Mouse (Mus musculus) intestine, embryonic 14.5 days (tissue): ENCODE results near the gene Gm14569. TPM values are rescaled to one million over a fixed set of nuclear protein-coding genes. Genes with fewer than 3 reads are reported as not detected.

Experiments used
- ATAC-seq: fragments of 200-750 bp; cut with Nextera tagmentation; replicated peaks from 2 replicates; pipeline ENCODE4 v1.8.0; 2017; ENCODE audit warnings: low read depth, moderate number of reproducible peaks, moderate TSS enrichment, moderate library complexity; ENCODE audit not compliant: low FRiP score, low TSS enrichment
- DNase-seq: peaks from one replicate; pipeline ENCODE4 v3.0.0-alpha.2; 2018; ENCODE audit warnings: low spot score
- H3K27ac ChIP-seq: fragments of 300-500 bp; sonication (generic); 2 replicates; pipeline ENCODE4 v1.5.1; 2014; ENCODE audit warnings: low read depth, mild to moderate bottlenecking, control low read depth
- H3K27me3 ChIP-seq: fragments of 300-500 bp; sonication (generic); replicated peaks from 2 replicates; pipeline ENCODE4 v1.6.1; 2014; ENCODE audit warnings: low read length, control low read depth; ENCODE audit not compliant: control insufficient read depth, insufficient read depth
- H3K36me3 ChIP-seq: fragments of 300-500 bp; sonication (generic); 2 replicates; pipeline ENCODE4 v1.6.1; 2014; ENCODE audit warnings: low read length, control low read depth; ENCODE audit not compliant: control insufficient read depth, insufficient read depth
- H3K4me1 ChIP-seq: fragments of 300-500 bp; sonication (generic); replicated peaks from 2 replicates; pipeline ENCODE4 v1.6.1; 2014; ENCODE audit warnings: low read length, control low read depth, mixed read lengths; ENCODE audit not compliant: control insufficient read depth, insufficient read depth
- H3K4me2 ChIP-seq: fragments of 300-500 bp; sonication (generic); 2 replicates; pipeline ENCODE4 v1.6.1; 2014; ENCODE audit warnings: low read length
- H3K4me3 ChIP-seq: fragments of 300-500 bp; sonication (generic); 2 replicates; pipeline ENCODE4 v1.5.1; 2014; ENCODE audit warnings: low read depth, low read length, control low read depth, mixed read lengths
- H3K9ac ChIP-seq: fragments of 300-500 bp; sonication (generic); 2 replicates; pipeline ENCODE4 v1.6.1; 2014; ENCODE audit warnings: mild to moderate bottlenecking, low read length
- H3K9me3 ChIP-seq: fragments of 300-500 bp; sonication (generic); 2 replicates; pipeline ENCODE4 v1.6.1; 2016; ENCODE audit warnings: low read length, control low read depth; ENCODE audit not compliant: control insufficient read depth
- WGBS: fragments of 180-500 bp; shearing (Covaris S2); extraction: QIAGEN DNeasy Blood & Tissue Kit; methylation state at CpG from one replicate; pipeline ENCODE4 v1.1.7; 2014; 5-methylcytosine and 5-hydroxymethylcytosine counted together
- polyA plus RNA-seq: library from polyadenylated mRNA; unstranded; fragments of >200 nt; fragmentation: Nextera tagmentation; extraction: Ambion mirVana; gene quantifications from 2 replicates; pipeline ENCODE4 v1.2.1, GENCODE M21; 2014

Gene Gm14569
- polyA plus RNA-seq, 1 experiment from 2014 or later = not detected

DNA sequence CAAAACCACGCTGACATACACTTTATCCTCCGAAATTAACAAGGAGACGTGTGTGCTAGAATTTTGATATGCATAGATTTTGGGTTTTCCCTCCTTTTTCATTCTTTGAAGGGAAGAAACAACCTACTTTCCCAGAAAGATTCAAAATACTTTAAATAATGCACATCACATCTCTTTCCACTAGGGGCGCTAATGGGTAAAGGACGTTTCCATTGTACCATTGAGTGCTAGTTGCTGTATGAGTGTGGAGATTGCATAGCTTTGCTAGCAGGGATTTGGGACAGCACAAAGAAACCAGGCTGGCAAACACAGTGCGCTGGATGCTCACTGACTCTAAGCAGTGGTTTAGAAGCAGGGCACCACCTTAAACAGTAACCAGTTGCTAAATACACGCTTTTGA lies 3.6 kb downstream of the Gm14569 start:
- Histone ChIP-seq H3K27ac (no peak overlapping the region), H3K9me3 (no peaks in the 10 kb centered on the region), H3K27me3 (no peaks in the 10 kb centered on the region), H3K36me3 (no peaks in the 10 kb centered on the region), H3K4me3 (no peak overlapping the region), H3K4me2 (no peak overlapping the region), H3K9ac (no peak overlapping the region), H3K4me1 (no peaks in the 10 kb centered on the region)
- DNase-seq (no peak), ATAC-seq (no peak)
- WGBS = 45% methylated on average over 7 of the region's 7 CpGs

DNA sequence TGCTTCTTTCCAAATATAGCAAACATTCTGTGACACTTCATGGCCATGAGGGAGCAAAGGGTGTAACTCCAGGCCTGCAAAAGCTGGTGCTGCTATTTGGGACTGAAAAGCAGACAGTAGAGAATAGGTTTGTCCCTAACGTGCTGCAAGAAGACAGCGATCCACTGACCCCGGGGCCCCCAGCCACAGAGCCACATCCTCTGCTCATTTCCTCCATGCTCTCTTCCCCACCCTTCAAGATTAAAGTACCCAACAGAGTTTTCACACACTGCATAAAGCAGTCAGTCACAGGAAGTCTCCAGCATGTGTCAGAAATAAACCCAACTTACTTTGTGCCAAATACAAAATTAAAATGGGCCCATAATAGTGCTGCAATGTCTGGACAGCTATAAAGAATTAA lies 16.8 kb downstream of the Gm14569 start:
- Histone ChIP-seq H3K4me1 (no peaks in the 10 kb centered on the region), H3K9ac (no peak overlapping the region), H3K9me3 (no peaks in the 10 kb centered on the region), H3K27ac (no peak overlapping the region), H3K4me2 (no peak overlapping the region), H3K36me3 (no peaks in the 10 kb centered on the region), H3K27me3 (no peaks in the 10 kb centered on the region), H3K4me3 (no peak overlapping the region)
- ATAC-seq (no peak), DNase-seq (no peak)
- 88% methylated on average over 3 of the region's 3 CpGs for WGBS

DNA sequence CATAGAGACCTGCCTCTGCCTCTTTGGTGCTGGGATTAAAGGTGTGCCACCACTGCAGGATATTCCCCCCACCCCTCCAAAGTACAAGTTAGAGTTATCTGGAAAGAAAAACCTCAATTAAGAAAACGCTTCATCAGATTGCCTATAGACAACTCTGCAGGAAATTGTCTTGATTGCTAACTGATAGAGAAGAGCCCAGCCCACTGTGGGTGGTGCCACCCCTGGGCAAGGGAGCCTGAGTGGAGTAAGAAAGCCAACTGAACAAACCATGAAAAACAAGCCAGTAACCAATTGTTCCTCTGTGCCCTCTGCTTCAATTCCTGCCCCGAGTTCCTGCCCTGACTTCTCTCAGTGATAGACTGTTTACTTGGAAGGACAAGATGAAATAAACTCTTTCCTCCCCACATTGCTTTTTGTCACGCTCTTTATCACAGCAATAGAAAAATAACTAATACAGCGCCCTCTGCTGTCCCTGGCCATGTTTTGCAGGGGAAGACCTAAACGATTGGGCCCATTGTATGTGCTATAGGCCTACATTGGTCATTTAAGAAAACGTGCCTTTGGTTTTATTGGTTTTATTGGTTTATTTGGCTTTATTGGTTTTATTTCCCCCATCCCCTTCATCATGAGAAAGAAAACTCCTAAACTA lies 17.4 kb downstream of the Gm14569 start:
- H3K9ac ChIP-seq = no peak overlapping the region
- no peaks in the 10 kb centered on the region for H3K4me1 ChIP-seq
- WGBS = 53% methylated on average over 6 of the region's 6 CpGs
- no peak overlapping the region for H3K4me2 ChIP-seq
- no peak for DNase-seq
- no peaks in the 10 kb centered on the region for H3K27me3 ChIP-seq
- H3K4me3 ChIP-seq = no peak overlapping the region
- no peak overlapping the region for H3K27ac ChIP-seq
- no peaks in the 10 kb centered on the region for H3K9me3 ChIP-seq
- ATAC-seq = no peak
- H3K36me3 ChIP-seq = no peaks in the 10 kb centered on the region

DNA sequence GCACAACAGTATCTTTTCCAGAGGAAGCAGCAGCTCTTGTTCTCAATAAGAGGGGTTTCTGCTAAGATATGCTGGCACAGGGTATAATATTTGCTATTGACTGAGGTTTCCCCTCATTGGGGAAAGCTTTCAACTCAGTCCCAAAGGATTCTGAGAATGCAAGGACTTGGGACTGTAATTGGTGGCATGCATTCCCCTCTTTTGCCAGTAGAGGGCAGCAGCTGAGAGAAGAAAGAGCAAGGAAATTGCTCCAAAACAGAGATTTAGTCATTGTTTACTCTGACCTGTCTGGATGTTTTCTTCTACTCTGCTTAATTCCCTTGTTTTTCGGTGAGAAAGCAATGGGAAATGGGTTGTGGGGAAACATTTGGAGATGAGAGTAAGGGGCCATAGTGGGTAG lies 35.6 kb downstream of the Gm14569 start:
- Histone ChIP-seq H3K9me3 (no peaks in the 10 kb centered on the region), H3K27me3 (no peaks in the 10 kb centered on the region), H3K36me3 (no peaks in the 10 kb centered on the region), H3K9ac (no peak overlapping the region), H3K4me1 (no peaks in the 10 kb centered on the region), H3K4me3 (no peak overlapping the region), H3K27ac (no peak overlapping the region), H3K4me2 (no peak overlapping the region)
- WGBS = 18% methylated on average over 1 of the region's 1 CpGs
- DNase-seq (no peak), ATAC-seq (no peak)

DNA sequence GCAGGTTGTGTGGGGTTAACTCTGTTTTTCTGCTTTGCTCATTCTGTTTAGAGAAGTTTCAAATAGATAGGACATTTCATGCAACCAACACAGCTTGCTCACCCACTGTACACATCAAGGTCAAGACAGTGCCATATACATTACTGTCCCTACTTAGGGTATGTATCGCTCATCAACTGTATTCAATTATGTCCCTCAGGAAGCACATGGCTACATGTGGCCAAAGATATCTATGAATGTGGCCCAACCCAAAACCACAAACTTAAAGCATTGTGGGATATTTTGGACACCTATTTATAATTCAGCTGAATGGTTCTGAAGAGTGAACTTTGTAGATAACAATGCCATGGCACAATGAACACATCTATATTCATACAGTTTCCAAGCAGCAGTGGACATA lies 53.7 kb downstream of the Gm14569 start:
- ATAC-seq = no peak

DNA sequence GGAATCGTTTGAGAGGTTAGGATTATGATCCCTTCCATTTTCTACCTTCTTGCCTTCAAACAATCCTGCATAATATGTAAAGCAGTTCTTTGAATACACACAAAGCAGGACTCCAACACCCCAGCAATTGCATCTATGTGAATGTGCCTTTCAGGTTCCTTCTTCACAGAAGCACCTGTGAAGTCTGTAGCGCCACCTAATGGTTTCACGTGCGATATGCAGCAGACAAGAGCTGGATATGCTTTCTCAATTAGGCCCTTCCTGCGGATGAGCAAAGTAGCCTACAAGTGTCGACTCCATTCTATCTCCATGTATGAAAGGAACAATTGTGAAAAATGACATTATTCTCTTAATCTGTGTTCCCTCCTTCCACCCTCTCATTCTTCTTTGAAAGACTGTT lies 56.6 kb downstream of the Gm14569 start:
- Histone ChIP-seq H3K27me3 (no peaks in the 10 kb centered on the region), H3K27ac (no peak overlapping the region), H3K9me3 (no peaks in the 10 kb centered on the region), H3K36me3 (no peaks in the 10 kb centered on the region), H3K4me1 (no peaks in the 10 kb centered on the region), H3K4me3 (no peak overlapping the region), H3K9ac (no peak overlapping the region), H3K4me2 (no peak overlapping the region)
- WGBS = 37% methylated on average over 6 of the region's 6 CpGs
- ATAC-seq (no peak), DNase-seq (no peak)

More for the DNA sequence above, 53.7 kb downstream of the Gm14569 start:
- WGBS = 90% methylated on average over 1 of the region's 1 CpGs
- Histone ChIP-seq H3K36me3 (no peaks in the 10 kb centered on the region), H3K27me3 (no peaks in the 10 kb centered on the region), H3K4me2 (no peak overlapping the region), H3K9me3 (no peaks in the 10 kb centered on the region), H3K27ac (no peak overlapping the region), H3K9ac (no peak overlapping the region), H3K4me3 (no peak overlapping the region), H3K4me1 (no peaks in the 10 kb centered on the region)
- DNase-seq = no peak

DNA sequence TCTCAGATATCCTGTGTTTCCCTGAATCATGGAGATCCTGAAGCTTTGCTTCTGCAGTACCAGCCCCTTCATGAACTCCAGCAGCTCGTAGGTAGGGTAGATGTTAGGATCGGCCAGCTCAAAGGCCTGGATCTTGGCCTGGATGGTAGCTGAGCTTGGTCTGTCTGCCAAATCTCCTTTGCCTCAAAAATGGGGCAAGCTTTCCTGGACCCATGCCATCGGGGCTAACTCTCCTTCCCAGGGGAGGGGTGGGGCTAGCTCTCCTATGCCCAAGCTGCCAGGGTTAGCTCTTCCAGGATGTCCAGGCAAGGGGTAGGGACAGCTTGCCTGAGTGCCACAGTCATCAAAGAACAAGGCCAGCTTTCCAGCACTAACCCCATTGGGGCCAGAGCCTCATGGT lies 72.5 kb downstream of the Gm14569 start:
- H3K27ac ChIP-seq = no peak overlapping the region
- no peak overlapping the region for H3K9ac ChIP-seq
- no peak overlapping the region for H3K4me2 ChIP-seq
- no peaks in the 10 kb centered on the region for H3K9me3 ChIP-seq
- no peaks in the 10 kb centered on the region for H3K36me3 ChIP-seq
- DNase-seq (no peak), ATAC-seq (no peak)
- no peaks in the 10 kb centered on the region for H3K27me3 ChIP-seq
- H3K4me3 ChIP-seq = no peak overlapping the region
- 89% methylated on average over 3 of the region's 3 CpGs for WGBS
- H3K4me1 ChIP-seq = no peaks in the 10 kb centered on the region

DNA sequence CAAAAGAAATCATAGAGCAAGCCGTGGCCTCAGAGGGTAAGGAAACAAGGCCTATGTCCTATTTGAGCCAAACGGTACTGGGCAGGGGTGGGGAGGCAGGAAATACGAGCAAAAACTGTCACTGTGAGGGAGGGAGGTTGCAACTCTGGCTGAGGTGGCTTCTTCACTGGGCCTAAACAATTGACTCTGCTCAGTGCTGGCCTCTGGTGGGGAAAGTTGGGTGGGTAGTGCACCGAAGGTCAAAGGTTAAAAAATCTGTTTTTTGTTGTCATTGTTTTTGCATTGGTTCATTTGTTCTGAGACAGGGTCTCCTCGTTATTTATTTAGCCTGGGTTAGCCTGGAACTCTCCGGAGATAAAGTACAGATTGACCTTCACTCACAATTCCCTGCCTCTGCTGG lies 89.3 kb downstream of the Gm14569 start:
- DNase-seq (no peak), ATAC-seq (no peak)
- Histone ChIP-seq H3K27me3 (no peaks in the 10 kb centered on the region), H3K27ac (no peak overlapping the region), H3K36me3 (no peaks in the 10 kb centered on the region), H3K9ac (no peak overlapping the region), H3K4me2 (no peak overlapping the region), H3K4me1 (no peaks in the 10 kb centered on the region), H3K4me3 (no peak overlapping the region), H3K9me3 (no peaks in the 10 kb centered on the region)
- 56% methylated on average over 6 of the region's 6 CpGs for WGBS

DNA sequence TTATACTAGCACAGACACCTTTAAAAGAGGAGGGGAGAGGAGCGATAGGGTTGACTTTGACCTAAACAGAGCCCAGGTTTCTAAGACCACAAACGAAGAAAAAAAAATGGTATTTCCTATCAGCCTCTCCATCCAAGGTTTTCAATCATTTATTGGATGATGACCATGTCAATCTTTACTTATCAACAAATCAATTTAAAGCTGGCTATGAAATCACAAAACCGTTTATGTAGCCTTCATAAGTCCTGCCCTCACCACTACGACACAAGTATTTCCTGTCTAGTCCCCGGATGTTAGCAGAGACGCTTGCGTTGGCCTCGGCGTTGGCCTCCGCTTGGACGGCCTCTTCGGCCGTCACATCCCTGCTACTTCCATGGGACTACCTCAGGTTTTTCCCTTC lies 90.7 kb downstream of the Gm14569 start, which contains the start of gene Gm6268:
Gene Gm6268 (plus strand): TSS at position 301 of the 400 bp plus-strand sequence.
- DNase-seq = no peak
- no peak within 1 kb of the TSS for H3K4me3 ChIP-seq
- H3K36me3 ChIP-seq = no peaks in the 10 kb centered on the region
- H3K27me3 ChIP-seq = no peaks in the 10 kb centered on the region
- no peaks in the 10 kb centered on the region for H3K9me3 ChIP-seq
- H3K9ac ChIP-seq = no peak within 1 kb of the TSS
- H3K27ac ChIP-seq = no peak within 1 kb of the TSS
- no peak within 1 kb of the TSS for H3K4me2 ChIP-seq
- WGBS = 90% methylated on average over 13 of the region's 13 CpGs
- H3K4me1 ChIP-seq = no peaks in the 10 kb centered on the region
- ATAC-seq = no peak
